Mouse (Mus musculus) heart, postnatal 4 days (tissue): ENCODE data around the gene Tpst2. TPM values are rescaled to one million over a fixed set of nuclear protein-coding genes. Genes with fewer than 3 reads are reported as not detected.

ENCODE experiments used
- DNase-seq: peaks from one replicate; pipeline ENCODE4 v3.0.0; 2021
- total RNA-seq, 2 experiments: library from RNA; stranded (reverse); gene quantifications; 2 replicates each; pipeline ENCODE4 v1.2.3; 2021

Gene Tpst2
- total RNA-seq, 2 experiments from 2014 or later = 44.4 to 45.6 TPM

GRCm38 (mm10) chr5:112282123-112282779 lies 5.8 kb downstream of the Tpst2 start:
- peak; percentile 45 for DNase-seq

GRCm38 (mm10) chr5:112282780-112283482 lies 6.4 kb downstream of the Tpst2 start:
- no peak for DNase-seq

GRCm38 (mm10) chr5:112283543-112284202 lies 7.2 kb downstream of the Tpst2 start:
- DNase-seq = peak; percentile 51

- DNase-seq = no peak
Observed at GRCm38 (mm10) chr5:112284203-112284582, 7.7 kb downstream of the Tpst2 start.

- no peak for DNase-seq
Observed at GRCm38 (mm10) chr5:112285548-112286085, 9.1 kb downstream of the Tpst2 start.

GRCm38 (mm10) chr5:112286608-112286983 lies 10.1 kb downstream of the Tpst2 start:
- DNase-seq = no peak

GRCm38 (mm10) chr5:112286984-112287641 lies 10.6 kb downstream of the Tpst2 start:
- no peak for DNase-seq

- no peak for DNase-seq
Observed at GRCm38 (mm10) chr5:112287652-112288051, 11.2 kb downstream of the Tpst2 start.

GRCm38 (mm10) chr5:112288193-112289141 lies 12.0 kb downstream of the Tpst2 start:
- no peak for DNase-seq

- DNase-seq = peak; percentile 75
Observed at GRCm38 (mm10) chr5:112289236-112289635, 12.7 kb downstream of the Tpst2 start.

- no peak for DNase-seq
Observed at GRCm38 (mm10) chr5:112289819-112290535, 13.5 kb downstream of the Tpst2 start.

- DNase-seq = no peak
Observed at GRCm38 (mm10) chr5:112290536-112290880, 14.0 kb downstream of the Tpst2 start.

GRCm38 (mm10) chr5:112291866-112292265 lies 15.4 kb downstream of the Tpst2 start:
- DNase-seq = no peak

GRCm38 (mm10) chr5:112292343-112292980 lies 16.0 kb downstream of the Tpst2 start:
- DNase-seq = no peak

GRCm38 (mm10) chr5:112293800-112294199 lies 17.3 kb downstream of the Tpst2 start:
- DNase-seq = no peak

GRCm38 (mm10) chr5:112294696-112295095 lies 18.2 kb downstream of the Tpst2 start:
- no peak for DNase-seq

- DNase-seq = no peak
Observed at GRCm38 (mm10) chr5:112295162-112295561, 18.7 kb downstream of the Tpst2 start.

GRCm38 (mm10) chr5:112295564-112295963 lies 19.1 kb downstream of the Tpst2 start:
- no peak for DNase-seq

GRCm38 (mm10) chr5:112296404-112297181 lies 20.1 kb downstream of the Tpst2 start:
- DNase-seq = peak; percentile 42

- DNase-seq = no peak
Observed at GRCm38 (mm10) chr5:112297257-112297656, 20.8 kb downstream of the Tpst2 start.
